Mouse (Mus musculus): ENCODE data around the gene Jup. TPM values are rescaled to one million over a fixed set of nuclear protein-coding genes. Genes with fewer than 3 reads are reported as not detected.
A peak's percentile ranks its signal among the peaks of the same experiment; 100 is the strongest.

The Jup gene
- total RNA-seq, 2 experiments from 2014 or later: 1.5 to 3.9 TPM

- no peak for ATAC-seq (ENCODE audit: poor library complexity, severe bottlenecking)
These were observed 11.4 kb upstream of the Jup start for GRCm38 (mm10) chr11:100408835-100409462.

GRCm38 (mm10) chr11:100408076-100408834 lies 10.7 kb upstream of the Jup start:
- ATAC-seq (ENCODE audit: poor library complexity, severe bottlenecking): peak; percentile 49

DNA sequence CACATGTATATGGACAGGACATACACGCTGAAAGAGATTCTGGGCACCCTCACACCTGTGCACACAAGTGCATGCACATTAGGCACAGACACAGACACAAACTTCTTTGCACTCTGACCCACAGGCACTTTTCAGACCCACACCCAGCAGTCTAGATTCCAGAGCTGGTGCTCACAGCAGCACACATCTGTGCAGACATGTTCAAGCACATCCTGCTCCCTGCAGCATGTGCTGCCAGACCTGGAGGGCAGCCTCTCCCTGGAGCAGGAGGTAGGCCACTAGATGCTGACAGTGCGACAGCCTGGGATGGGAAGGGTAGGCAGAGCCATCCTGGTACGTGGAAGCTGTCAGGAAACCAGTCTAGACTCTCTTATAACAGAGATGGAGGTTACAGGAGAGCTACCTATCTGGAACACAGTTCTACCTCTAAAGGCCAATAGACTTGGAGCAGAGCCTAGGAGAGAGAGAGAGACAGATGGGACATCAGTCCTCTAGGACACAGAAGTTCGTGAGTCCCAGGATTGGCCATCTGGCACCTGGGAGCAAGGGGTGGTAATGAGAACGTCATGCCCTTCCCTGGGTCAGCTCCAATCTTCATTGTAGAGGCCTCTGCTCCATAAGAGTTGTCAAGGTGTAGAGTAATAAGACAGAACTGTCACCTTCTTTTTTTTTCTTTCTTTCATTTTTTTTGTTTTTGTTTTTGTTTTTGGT lies 9.6 kb upstream of the Jup start:
- ATAC-seq (ENCODE audit: poor library complexity, severe bottlenecking): no peak

GRCm38 (mm10) chr11:100406273-100406672 lies 8.7 kb upstream of the Jup start:
- ATAC-seq (ENCODE audit: poor library complexity, severe bottlenecking): no peak

DNA sequence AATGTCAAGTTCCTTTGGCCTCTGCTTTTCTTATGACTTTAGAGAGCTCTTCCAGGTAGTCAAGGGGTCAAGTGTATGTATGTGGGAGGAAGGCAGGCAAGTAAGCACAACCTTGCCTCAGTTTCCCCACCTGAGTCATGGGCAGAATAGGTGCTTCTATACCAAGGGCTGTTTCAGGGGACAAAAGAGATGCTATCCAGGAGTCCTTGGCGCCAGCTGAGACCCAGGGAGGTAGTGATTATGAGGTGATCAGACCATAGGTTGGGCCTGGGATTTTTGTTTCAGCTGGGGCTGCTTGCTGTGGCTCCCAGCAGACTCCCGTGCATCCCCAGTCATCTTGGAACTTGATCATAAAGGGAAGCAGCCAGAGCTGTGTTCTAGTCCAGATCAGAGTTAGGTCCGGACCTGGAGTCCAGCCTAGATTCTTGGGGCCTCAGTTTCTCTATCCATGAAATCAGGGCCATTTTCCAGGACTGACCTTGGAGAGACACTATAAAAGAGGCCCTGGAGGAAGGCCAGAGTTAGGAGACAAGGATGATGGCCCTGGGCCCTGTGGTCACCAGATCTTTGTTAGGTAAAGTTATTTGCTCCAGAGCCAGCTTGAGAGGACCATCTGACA lies 7.0 kb upstream of the Jup start:
- ATAC-seq (ENCODE audit: poor library complexity, severe bottlenecking): no peak

DNA sequence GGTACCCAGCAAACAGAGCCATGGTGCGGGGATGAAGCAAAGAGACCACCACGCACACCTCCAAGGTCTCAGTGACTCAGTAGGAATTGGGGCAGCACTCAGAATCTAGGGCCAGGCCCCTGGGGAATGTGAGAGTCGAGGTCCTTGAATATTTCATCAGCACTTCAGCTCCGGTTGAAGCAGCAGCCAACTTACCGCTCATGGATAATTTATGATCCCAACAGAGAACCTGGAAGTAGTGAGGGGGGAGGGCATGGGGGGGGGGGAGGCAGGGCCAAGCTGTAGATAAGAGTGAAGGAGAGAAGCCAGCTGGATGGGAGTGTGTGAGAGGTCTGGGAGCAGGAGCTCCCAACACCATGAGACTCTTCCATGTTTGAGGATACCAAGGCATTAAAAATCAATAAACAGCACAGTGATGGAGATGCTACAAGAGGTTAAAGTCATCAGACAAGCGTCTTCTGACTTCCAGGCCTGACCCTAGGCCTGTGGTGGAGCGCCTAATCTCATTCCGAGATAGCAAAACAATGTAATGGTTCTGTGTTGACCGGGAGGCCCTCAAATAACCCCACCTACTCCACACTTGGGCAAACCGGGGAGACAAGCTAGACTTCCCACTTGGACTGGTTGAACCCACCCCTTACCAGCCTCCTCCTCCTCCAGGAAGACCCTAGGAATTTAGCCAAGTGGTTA lies 6.0 kb upstream of the Jup start:
- ATAC-seq (ENCODE audit: poor library complexity, severe bottlenecking): no peak

DNA sequence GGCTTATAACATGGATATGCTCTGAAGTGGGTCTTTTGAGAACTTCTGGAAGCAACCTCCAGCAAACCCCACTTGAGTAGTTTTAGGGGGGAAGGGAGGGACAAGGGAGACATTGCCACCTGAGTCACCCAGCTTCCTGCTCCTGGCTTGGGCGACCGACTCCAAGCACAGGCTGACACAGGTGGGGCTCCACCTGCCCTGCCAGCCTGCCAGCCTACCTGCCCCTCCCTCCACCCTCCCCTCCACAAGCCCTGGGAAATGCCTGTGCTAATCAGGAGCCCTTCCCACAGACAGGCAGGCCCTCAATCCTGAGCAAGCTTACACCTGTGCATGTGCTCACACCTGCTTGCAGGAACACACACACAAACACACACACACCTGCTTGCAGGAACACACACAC lies 5.1 kb upstream of the Jup start:
- no peak for ATAC-seq (ENCODE audit: poor library complexity, severe bottlenecking)

DNA sequence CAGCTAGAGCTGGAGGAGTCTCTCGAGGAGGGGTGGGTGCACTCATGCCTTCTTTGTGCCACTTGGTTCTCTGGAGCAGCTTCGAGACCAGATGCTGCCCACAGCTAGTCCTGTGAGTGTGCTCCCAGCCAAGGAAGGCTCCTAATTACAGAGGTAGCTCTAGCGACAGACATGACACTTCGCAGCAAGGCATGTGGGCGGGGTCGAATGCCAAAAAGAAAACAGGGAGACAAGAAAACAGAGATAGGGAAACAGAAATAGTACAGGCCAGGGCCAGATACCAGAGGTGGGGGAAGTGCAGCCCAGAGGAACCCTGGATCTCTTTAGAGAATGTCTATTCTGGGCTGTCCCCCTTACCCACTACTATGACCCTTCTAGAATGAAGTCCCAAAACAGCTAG lies 4.7 kb upstream of the Jup start:
- ATAC-seq (ENCODE audit: poor library complexity, severe bottlenecking): no peak

- ATAC-seq (ENCODE audit: poor library complexity, severe bottlenecking): peak; percentile 45
These were observed 3.3 kb upstream of the Jup start for GRCm38 (mm10) chr11:100400842-100401241.

GRCm38 (mm10) chr11:100399727-100400538 lies 2.4 kb upstream of the Jup start:
- ATAC-seq (ENCODE audit: poor library complexity, severe bottlenecking): no peak

DNA sequence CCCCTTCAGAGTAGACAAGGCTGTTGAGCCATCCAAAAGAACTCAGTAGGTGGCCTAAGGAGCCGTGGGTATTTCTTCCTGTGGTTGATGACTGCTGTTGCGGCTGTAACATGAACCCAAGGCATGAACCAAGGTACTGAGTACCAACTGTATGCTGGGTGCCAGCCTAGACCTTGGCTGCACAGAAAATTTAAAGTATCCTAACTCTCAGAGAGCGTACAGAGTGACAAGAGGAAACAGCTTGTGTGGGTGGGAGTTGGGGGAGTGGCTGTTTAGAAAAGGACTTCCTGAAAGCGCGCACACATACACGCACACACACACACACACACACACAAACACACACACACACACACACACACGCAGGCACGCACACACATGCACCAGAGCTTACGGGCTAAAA lies 1.8 kb upstream of the Jup start:
- no peak for ATAC-seq (ENCODE audit: poor library complexity, severe bottlenecking)

DNA sequence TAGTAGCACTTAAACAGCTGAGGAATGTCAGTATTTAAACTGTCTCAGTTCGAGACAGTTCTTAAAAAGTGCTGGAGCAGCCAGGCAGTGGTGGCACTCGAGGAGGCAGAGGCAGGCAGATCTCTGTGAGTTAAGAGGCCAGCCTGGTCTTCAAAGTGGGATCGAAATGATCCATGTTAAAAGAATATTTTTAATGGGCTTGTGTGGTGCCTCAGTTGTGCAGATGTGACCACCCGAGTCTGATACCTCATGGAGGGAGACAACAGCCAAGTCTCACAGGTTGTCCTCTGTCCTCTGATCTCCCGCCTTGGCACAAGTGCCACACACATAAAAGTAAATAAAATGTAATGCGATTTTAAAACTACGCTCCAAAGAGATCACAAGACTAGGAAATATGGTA lies 954 bp upstream of the Jup start:
- no peak for ATAC-seq (ENCODE audit: poor library complexity, severe bottlenecking)

GRCm38 (mm10) chr11:100396886-100397599 lies 520 bp downstream of the Jup start:
- peak; percentile 7 for ATAC-seq (ENCODE audit: poor library complexity, severe bottlenecking)

DNA sequence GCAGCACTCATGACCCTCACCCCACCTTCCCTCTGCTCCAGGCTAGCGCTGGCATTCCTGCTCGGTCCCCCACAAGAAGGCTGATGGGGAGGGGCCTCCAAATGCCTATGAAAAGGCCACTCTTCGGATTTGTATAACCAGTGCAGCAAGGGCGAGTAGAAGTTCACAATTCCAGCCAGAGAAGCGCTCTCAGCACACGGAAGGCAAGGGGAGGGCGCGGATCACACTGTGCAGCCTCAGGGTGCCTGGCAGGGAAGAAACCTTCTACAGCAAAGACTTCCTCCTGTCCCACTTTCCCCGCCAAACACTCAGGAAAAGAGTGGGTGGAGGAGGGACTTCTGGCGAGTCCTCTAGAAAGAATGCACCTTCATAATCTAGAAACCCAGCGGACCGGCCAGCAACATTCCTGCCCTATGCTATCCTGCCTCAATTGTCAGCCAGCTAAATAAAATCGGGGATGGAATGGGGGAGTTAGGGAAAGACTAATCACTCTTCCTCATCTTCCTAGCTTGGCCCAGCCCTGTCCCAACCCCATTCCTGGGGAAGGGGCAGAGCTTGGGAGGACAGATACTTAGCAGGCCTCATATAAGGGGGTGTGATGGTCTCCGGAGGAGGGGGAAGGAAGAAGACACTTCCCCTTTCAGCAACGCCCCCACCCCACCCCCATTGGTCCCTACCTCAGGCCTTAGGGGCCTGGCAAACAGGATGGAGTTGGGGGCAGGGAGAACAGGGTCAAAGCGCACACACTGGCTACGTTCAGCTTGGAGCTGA lies 1.5 kb downstream of the Jup start:
- ATAC-seq (ENCODE audit: poor library complexity, severe bottlenecking): no peak

DNA sequence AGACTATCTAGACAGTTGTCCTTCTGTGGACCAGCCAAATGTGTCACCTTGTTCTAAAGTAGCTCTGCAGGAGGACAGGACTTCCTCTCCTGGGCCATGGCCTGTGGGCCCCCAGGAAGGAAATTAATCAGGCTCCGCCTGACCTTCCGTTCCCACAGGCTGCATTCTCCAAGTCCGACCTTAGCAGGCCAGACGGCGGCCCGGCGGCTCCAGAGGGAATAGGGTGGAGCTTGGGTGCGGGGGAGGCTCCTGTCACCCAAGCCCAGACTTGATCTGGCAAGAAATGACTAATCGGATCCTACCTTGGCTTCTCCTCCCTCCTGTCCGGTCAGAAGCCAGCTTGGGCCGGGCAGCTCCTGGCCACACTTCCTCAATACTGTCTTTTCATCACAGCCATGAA lies 2.4 kb downstream of the Jup start:
- ATAC-seq (ENCODE audit: poor library complexity, severe bottlenecking): peak; percentile 37

- no peak for ATAC-seq (ENCODE audit: poor library complexity, severe bottlenecking)
These were observed 3.0 kb downstream of the Jup start for GRCm38 (mm10) chr11:100394353-100395074.

GRCm38 (mm10) chr11:100393733-100394132 lies 3.8 kb downstream of the Jup start:
- ATAC-seq (ENCODE audit: poor library complexity, severe bottlenecking): no peak

DNA sequence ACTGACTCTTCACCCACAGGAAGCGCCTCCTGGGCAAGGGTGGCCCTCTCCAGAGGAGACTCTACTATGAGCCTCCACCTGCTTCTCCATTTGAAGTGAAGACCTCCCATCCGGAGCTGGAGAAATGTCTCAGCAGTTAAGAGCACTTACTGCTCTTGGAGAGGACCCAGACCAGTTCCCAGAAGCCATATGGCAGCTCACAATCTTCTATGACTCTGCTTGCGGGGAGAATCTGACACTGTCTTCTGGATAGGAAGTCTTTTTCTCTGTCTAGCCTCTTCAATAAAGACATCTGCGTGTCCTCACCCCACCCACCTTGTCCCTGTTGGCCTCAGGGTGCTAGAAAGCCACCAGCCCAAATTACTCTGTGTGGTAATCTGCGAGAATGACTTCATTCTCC lies 4.6 kb downstream of the Jup start:
- ATAC-seq (ENCODE audit: poor library complexity, severe bottlenecking): no peak
